Mouse (Mus musculus): ENCODE measurements around the gene Olfr693. TPM values are rescaled to one million over a fixed set of nuclear protein-coding genes. Genes with fewer than 3 reads are reported as not detected.

Olfr693 gene
- polyA plus RNA-seq, 1 experiment from 2014 or later: not detected

- WGBS: 74% methylated on average over 3 of the region's 3 CpGs
- ATAC-seq (ENCODE audit: low FRiP score): no peak
Observed at GRCm38 (mm10) chr7:106644222-106644870, 36.0 kb downstream of the Olfr693 start.

GRCm38 (mm10) chr7:106640839-106641238 lies 39.5 kb downstream of the Olfr693 start:
- 90% methylated on average over 1 of the region's 1 CpGs for WGBS
- no peaks in the 10 kb centered on the region for H3K9me3 ChIP-seq
- no peaks in the 10 kb centered on the region for H3K27me3 ChIP-seq
- no peak for ATAC-seq (ENCODE audit: low FRiP score)
- no peak overlapping the region for H3K27ac ChIP-seq
- H3K9ac ChIP-seq: no peak overlapping the region
- H3K4me3 ChIP-seq: no peak overlapping the region
- H3K4me2 ChIP-seq: no peak overlapping the region
- no peaks in the 10 kb centered on the region for H3K4me1 ChIP-seq (replicated peaks)
- H3K36me3 ChIP-seq: no peaks in the 10 kb centered on the region

More at GRCm38 (mm10) chr7:106644222-106644870, 36.0 kb downstream of the Olfr693 start:
- no peaks in the 10 kb centered on the region for H3K9me3 ChIP-seq
- H3K27me3 ChIP-seq: no peaks in the 10 kb centered on the region
- no peaks in the 10 kb centered on the region for H3K4me1 ChIP-seq (replicated peaks)
- no peak overlapping the region for H3K9ac ChIP-seq
- H3K36me3 ChIP-seq: no peaks in the 10 kb centered on the region
- no peak overlapping the region for H3K4me2 ChIP-seq
- H3K27ac ChIP-seq: no peak overlapping the region
- no peak overlapping the region for H3K4me3 ChIP-seq

GRCm38 (mm10) chr7:106635560-106635959 lies 44.8 kb downstream of the Olfr693 start:
- Histone ChIP-seq H3K27ac (no peak overlapping the region), H3K27me3 (no peaks in the 10 kb centered on the region), H3K9me3 (no peaks in the 10 kb centered on the region), H3K4me1 (replicated peaks) (no peaks in the 10 kb centered on the region), H3K4me2 (no peak overlapping the region), H3K4me3 (no peak overlapping the region), H3K9ac (no peak overlapping the region), H3K36me3 (no peaks in the 10 kb centered on the region)
- WGBS: 90% methylated on average over 4 of the region's 4 CpGs
- ATAC-seq (ENCODE audit: low FRiP score): no peak

Other genes starting within 250 kb of the Olfr693 start
- not detected in 2 replicates for gene Olfr694, start 11.2 kb upstream of the Olfr693 start, polyA plus RNA-seq (2015; fragmentation: Nextera tagmentation; extraction: Ambion mirVana)
- not detected in 2 replicates for gene Olfr695, start 35.8 kb upstream of the Olfr693 start, polyA plus RNA-seq (2015; fragmentation: Nextera tagmentation; extraction: Ambion mirVana)
- gene Olfr697, start 61.9 kb upstream of the Olfr693 start, polyA plus RNA-seq (2015; fragmentation: Nextera tagmentation; extraction: Ambion mirVana): not detected in 2 replicates
- gene Olfr698, start 74.8 kb upstream of the Olfr693 start, polyA plus RNA-seq (2015; fragmentation: Nextera tagmentation; extraction: Ambion mirVana): not detected in 2 replicates
- gene Olfr699, start 112.6 kb upstream of the Olfr693 start, polyA plus RNA-seq (2015; fragmentation: Nextera tagmentation; extraction: Ambion mirVana): not detected in 2 replicates
- not detected in 2 replicates for gene Olfr700, start 128.2 kb upstream of the Olfr693 start, polyA plus RNA-seq (2015; fragmentation: Nextera tagmentation; extraction: Ambion mirVana)
- not detected in 2 replicates for gene Olfr701, start 133.5 kb upstream of the Olfr693 start, polyA plus RNA-seq (2015; fragmentation: Nextera tagmentation; extraction: Ambion mirVana)
- gene Olfr702, start 153.3 kb upstream of the Olfr693 start, polyA plus RNA-seq (2015; fragmentation: Nextera tagmentation; extraction: Ambion mirVana): not detected in 2 replicates
- not detected in 2 replicates for gene Olfr703, start 162.8 kb upstream of the Olfr693 start, polyA plus RNA-seq (2015; fragmentation: Nextera tagmentation; extraction: Ambion mirVana)
- gene Olfr704, start 182.6 kb upstream of the Olfr693 start, polyA plus RNA-seq (2015; fragmentation: Nextera tagmentation; extraction: Ambion mirVana): not detected in 2 replicates
- not detected in 2 replicates for gene Olfr705, start 196.3 kb upstream of the Olfr693 start, polyA plus RNA-seq (2015; fragmentation: Nextera tagmentation; extraction: Ambion mirVana)
- gene Olfr706, start 207.6 kb upstream of the Olfr693 start, polyA plus RNA-seq (2015; fragmentation: Nextera tagmentation; extraction: Ambion mirVana): not detected in 2 replicates
- gene Olfr707, start 220.7 kb upstream of the Olfr693 start, polyA plus RNA-seq (2015; fragmentation: Nextera tagmentation; extraction: Ambion mirVana): not detected in 2 replicates
- not detected in 2 replicates for gene Olfr1532-ps1, start 227.4 kb upstream of the Olfr693 start, polyA plus RNA-seq (2015; fragmentation: Nextera tagmentation; extraction: Ambion mirVana)